Mouse (Mus musculus) liver, embryonic 16.5 days (tissue): ENCODE results near the gene AU040320. TPM values are rescaled to one million over a fixed set of nuclear protein-coding genes. Genes with fewer than 3 reads are reported as not detected.

Source experiments
- ATAC-seq: fragments of 200-750 bp; cut with Nextera tagmentation; 2 replicates; pipeline ENCODE4 v1.8.0; 2017; ENCODE audit warnings: low read depth, mild to moderate bottlenecking, moderate number of reproducible peaks, moderate library complexity
- H3K27ac ChIP-seq: fragments of 300-500 bp; sonication (generic); 2 replicates; pipeline ENCODE4 v1.5.1; 2014; ENCODE audit warnings: mild to moderate bottlenecking, low read length
- H3K27me3 ChIP-seq: fragments of 300-500 bp; sonication (generic); 2 replicates; pipeline ENCODE4 v1.6.1; 2014; ENCODE audit warnings: low read depth, low read length, mixed read lengths; ENCODE audit not compliant: control insufficient read depth, insufficient read depth
- H3K36me3 ChIP-seq: fragments of 300-500 bp; sonication (generic); 2 replicates; pipeline ENCODE4 v1.6.1; 2014; ENCODE audit warnings: mild to moderate bottlenecking; ENCODE audit not compliant: control insufficient read depth, insufficient read depth
- H3K4me1 ChIP-seq: fragments of 300-500 bp; sonication (generic); 2 replicates; pipeline ENCODE4 v1.6.1; 2014; ENCODE audit warnings: low read depth, low read length, mixed read lengths; ENCODE audit not compliant: control insufficient read depth
- H3K4me2 ChIP-seq: fragments of 300-500 bp; sonication (generic); 2 replicates; pipeline ENCODE4 v1.6.1; 2014; ENCODE audit warnings: low read depth, low read length, mixed read lengths
- H3K4me3 ChIP-seq: fragments of 300-500 bp; sonication (generic); 2 replicates; pipeline ENCODE4 v1.5.1; 2014; ENCODE audit warnings: low read depth, mild to moderate bottlenecking, low read length
- H3K9ac ChIP-seq: fragments of 300-500 bp; sonication (generic); 2 replicates; pipeline ENCODE4 v1.6.1; 2014; ENCODE audit warnings: low read depth, low read length
- H3K9me3 ChIP-seq: fragments of 300-500 bp; sonication (generic); replicated peaks from 2 replicates; pipeline ENCODE4 v1.6.1; 2016; ENCODE audit warnings: low read length; ENCODE audit not compliant: control insufficient read depth
- WGBS: fragments of 180-500 bp; shearing (Covaris S2); extraction: QIAGEN DNeasy Blood & Tissue Kit; methylation state at CpG from one replicate; pipeline ENCODE4 v1.1.7; 2014; ENCODE audit not compliant: insufficient replicate concordance; 5-methylcytosine and 5-hydroxymethylcytosine counted together
- polyA plus RNA-seq: library from polyadenylated mRNA; unstranded; fragments of >200 nt; fragmentation: Nextera tagmentation; extraction: Ambion mirVana; gene quantifications from 2 replicates; pipeline ENCODE4 v1.2.1, GENCODE M21; 2015

Gene AU040320
- polyA plus RNA-seq, 1 experiment from 2014 or later = 8.5 TPM

DNA sequence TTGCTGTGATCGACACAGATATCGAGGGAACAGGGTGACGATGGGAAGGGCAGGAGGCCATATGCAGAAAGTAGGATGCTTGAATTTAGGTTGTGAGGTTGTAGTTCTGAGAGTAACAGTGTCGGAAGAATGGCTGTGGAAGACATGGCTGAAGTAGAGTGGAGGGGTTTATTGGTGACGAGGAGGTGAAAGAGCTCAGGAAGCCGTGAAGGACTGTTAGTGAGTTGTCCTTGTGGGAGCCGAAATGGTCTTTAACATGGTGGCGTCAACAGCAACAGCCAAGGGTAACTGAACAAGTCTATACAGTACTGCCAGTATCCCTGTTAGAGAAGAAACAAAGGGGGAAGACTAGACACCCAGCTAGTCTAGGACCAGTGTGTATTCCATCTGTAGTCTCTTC is 48.8 kb downstream of the AU040320 start:
- peaks cover 15% of the 10 kb centered on the region for H3K4me1 ChIP-seq
- no peaks in the 10 kb centered on the region for H3K36me3 ChIP-seq
- no peak overlapping the region for H3K4me3 ChIP-seq
- no peak overlapping the region for H3K4me2 ChIP-seq
- no peak for ATAC-seq
- no peak overlapping the region for H3K9ac ChIP-seq
- no peaks in the 10 kb centered on the region for H3K27me3 ChIP-seq
- WGBS = 78% methylated on average over 8 of the region's 8 CpGs
- no peaks in the 10 kb centered on the region for H3K9me3 ChIP-seq
- H3K27ac ChIP-seq = no peak overlapping the region

DNA sequence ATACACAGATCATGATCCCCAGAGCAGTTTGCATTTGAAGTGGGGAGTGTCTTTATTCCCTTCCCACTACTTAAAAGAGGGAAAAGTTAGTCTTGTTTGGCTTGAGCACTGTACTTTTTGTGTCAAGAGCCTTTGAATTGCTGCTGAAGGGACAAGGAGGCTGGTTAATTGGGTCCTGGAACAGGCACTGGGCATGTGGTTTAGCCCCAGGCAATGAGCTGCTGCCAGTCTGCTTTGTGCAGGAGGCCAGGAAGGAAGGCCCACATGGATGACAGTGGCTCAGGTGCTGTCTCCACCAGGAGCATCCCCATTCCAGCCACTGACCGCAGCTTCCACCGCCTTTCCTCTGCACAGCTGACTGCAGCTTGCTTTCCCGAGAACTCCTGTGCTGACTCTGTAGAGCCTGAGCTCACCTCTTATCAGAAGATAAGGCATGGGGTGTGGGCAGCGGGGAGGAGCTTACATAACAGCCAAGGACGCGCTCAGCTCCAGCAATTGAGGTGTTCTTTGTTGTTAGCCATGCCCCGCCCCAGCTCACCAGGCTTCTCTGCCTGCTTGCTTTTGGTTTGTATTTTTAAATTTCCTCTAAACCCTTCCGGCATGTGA is 50.0 kb downstream of the AU040320 start:
- ATAC-seq = peak; percentile 91
- Histone ChIP-seq H3K4me2 (peak overlapping the region; percentile 8; the same call in 1 of the 2 replicates), H3K36me3 (no peaks in the 10 kb centered on the region), H3K9me3 (no peaks in the 10 kb centered on the region), H3K27ac (no peak overlapping the region), H3K9ac (no peak overlapping the region), H3K4me3 (no peak overlapping the region), H3K27me3 (no peaks in the 10 kb centered on the region), H3K4me1 (peaks cover 15% of the 10 kb centered on the region)
- WGBS = 16% methylated on average over 8 of the region's 8 CpGs

DNA sequence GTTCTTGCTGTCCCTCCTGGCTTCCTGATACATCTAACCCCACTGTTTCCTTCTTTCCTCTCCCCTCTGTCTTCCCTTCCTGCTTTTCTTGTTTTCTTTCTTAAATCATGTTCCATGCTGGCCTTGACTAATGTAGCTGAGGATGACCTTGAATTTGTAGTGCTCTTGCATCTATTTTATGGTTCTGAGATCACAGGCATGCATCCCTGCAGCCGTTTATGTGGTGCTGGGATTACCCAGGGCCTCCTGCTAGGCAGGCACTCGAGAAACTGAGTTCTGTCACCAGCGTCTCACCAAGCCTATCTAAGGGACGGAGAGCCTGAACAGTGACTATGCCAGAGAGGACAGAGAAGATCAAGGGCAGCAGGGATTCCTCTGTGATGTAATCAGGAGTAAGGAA is 52.4 kb downstream of the AU040320 start:
- no peaks in the 10 kb centered on the region for H3K36me3 ChIP-seq
- no peak for ATAC-seq
- H3K9ac ChIP-seq = no peak overlapping the region
- H3K27me3 ChIP-seq = no peaks in the 10 kb centered on the region
- H3K4me2 ChIP-seq = no peak overlapping the region
- no peaks in the 10 kb centered on the region for H3K9me3 ChIP-seq
- H3K4me3 ChIP-seq = no peak overlapping the region
- H3K4me1 ChIP-seq = peaks cover 15% of the 10 kb centered on the region
- 70% methylated on average over 4 of the region's 4 CpGs for WGBS
- H3K27ac ChIP-seq = no peak overlapping the region

DNA sequence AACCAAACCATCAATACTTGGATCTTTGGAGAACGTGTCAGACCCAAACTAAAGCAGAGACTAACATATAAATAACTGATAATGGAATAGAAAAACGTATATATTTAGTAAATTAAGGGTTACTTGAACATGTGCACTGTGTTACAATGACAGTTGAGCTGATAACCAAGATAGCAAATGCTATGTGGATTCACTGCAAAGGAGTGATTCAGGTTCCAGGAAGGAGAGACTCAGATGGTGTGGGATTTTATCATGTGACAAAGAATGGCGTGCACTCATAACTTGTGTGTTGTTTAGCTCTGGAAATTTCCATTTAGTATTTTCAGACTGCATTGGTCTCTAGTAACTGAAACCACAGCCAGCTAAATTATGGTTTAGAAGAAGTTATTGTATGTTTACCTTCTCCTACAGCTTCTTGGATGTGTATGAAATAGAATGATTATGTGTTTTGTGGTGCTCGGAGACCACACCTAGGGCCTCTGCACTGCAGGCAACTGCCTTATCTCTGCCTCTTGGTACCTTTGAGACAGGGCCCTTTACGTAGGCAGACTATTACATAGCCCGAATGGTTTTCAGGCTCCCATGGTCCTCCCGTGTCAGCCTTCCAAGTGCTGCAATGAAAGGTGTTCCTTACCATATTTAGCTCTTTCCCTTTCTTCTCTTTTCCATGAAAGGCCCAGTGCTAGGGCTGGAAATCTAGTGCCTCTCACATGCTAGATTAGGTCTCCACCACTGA is 53.5 kb downstream of the AU040320 start:
- Histone ChIP-seq H3K9ac (no peak overlapping the region), H3K4me3 (no peak overlapping the region), H3K27ac (no peak overlapping the region), H3K4me1 (peaks cover 15% of the 10 kb centered on the region), H3K27me3 (no peaks in the 10 kb centered on the region), H3K9me3 (no peaks in the 10 kb centered on the region), H3K36me3 (no peaks in the 10 kb centered on the region), H3K4me2 (no peak overlapping the region)
- ATAC-seq = peak; percentile 53; the same call in 1 of the 2 replicates
- WGBS = 28% methylated on average over 7 of the region's 7 CpGs

DNA sequence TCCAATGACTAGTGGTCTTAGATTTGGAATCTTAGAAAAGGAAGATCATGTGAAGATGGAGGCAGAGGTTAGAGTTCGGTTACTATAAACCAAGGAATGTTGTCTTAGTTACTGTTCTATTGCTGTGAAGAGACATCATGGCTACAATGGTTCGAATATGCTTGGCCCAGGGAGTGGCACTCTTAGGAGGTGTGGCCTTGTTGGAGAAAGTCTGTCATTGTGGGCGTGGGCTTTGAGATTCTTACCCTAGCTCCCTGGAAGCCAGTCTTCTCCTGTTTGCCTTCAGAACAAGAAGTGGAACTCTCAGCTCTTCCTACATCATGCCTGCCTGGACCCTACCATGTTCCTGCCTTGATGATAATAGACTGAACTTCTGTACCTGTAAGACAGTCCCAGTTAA is 57.2 kb downstream of the AU040320 start:
- no peaks in the 10 kb centered on the region for H3K9me3 ChIP-seq
- H3K4me1 ChIP-seq = no peaks in the 10 kb centered on the region; the same call in 1 of the 2 replicates
- H3K4me2 ChIP-seq = no peak overlapping the region
- no peaks in the 10 kb centered on the region for H3K36me3 ChIP-seq
- no peak overlapping the region for H3K9ac ChIP-seq
- H3K27ac ChIP-seq = no peak overlapping the region
- no peak for ATAC-seq
- H3K4me3 ChIP-seq = no peak overlapping the region
- no peaks in the 10 kb centered on the region for H3K27me3 ChIP-seq
- 57% methylated on average over 3 of the region's 3 CpGs for WGBS

DNA sequence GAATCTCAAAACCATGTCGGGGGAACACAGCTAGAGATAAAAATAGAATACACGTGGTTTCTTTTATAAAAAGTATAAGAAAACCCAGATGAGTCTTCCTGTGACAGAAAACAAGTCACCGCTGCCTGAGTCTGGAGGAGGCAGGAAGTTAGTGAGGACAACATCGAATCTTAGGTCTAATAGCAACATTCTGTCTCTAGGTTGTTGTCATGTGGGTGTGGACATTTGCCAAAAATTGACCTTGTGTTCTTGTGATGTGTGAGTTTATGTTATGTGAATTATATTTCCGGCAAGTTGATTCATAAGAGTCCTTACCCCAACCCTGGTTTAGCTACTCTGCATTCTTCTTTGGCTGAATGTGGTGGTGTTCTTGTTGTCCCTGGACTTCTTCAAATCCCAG is 59.9 kb downstream of the AU040320 start:
- Histone ChIP-seq H3K4me3 (no peak overlapping the region), H3K9ac (no peak overlapping the region), H3K27ac (no peak overlapping the region), H3K4me1 (no peaks in the 10 kb centered on the region), H3K36me3 (no peaks in the 10 kb centered on the region), H3K4me2 (no peak overlapping the region), H3K9me3 (no peaks in the 10 kb centered on the region), H3K27me3 (no peaks in the 10 kb centered on the region)
- WGBS = 49% methylated on average over 5 of the region's 5 CpGs
- ATAC-seq = no peak

DNA sequence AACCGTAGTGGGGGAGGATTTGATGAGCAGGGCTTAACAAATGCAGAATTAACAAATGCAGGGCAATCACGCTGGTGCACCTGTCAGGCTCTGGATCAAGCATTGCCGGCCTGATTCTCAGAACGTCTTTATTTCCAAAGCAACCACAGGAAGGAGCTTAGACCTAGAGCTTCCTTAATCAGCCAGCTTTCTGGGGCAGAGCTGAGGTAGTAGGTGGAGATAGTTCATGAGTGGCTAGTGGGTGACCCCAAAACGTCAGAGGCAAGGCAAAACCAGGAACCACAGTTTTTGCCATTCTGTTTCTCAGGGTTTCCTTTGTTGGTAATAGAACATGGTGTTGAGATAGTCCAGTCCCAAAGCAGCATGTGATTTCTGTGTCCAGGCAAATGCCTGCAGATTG is 61.5 kb downstream of the AU040320 start:
- Histone ChIP-seq H3K9me3 (no peaks in the 10 kb centered on the region), H3K9ac (no peak overlapping the region), H3K4me3 (no peak overlapping the region), H3K36me3 (no peaks in the 10 kb centered on the region), H3K27me3 (no peaks in the 10 kb centered on the region), H3K27ac (no peak overlapping the region), H3K4me2 (no peak overlapping the region), H3K4me1 (no peaks in the 10 kb centered on the region)
- ATAC-seq = no peak
- WGBS = 37% methylated on average over 5 of the region's 5 CpGs

DNA sequence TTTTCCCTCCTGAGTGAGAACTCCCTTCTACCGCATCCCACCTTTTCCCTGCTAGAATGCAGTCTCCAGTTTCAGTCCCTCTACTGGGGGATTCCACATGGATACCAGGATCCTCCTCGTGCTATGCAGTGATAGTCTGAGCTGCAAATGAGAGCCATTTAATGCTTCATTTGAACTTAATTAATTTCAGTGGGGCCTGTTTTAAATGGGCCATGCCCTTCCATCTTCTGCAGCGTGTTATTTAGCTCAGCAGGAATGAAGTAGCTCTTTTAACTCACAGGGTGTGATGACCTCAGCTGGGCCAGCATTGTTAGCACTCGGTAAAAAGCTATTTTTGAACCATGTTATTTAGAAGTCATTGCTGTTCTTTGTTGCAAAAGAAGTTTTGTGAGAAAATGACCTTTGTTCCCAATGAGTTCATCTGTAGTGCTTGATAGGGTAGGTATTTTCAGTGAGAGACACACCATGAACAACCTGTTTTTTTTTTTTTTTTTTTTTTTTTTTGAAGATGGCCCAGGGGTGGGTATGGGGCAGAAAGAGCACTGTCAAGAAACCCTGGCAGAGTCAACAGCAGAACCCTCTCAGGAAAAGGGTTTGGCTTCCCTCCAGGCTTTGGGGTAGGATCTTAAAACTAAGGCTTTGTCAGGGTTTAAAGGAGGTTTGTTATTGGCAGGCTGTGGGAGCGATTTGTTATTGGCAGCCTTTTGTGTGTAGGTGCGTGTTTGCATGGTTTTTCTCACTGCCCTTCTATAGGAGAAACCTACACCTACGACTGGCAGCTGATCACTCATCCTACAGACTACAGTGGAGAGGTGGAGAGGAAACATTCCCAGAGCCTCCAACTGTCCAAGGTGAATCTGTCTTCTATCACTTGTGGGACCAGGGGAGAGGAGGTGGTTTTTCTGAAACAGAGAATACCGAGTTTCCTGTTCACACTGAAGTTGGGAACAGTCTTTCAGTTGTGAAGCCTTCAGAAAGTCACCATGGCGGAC is 69.8 kb downstream of the AU040320 start:
- Histone ChIP-seq H3K4me2 (no peak overlapping the region), H3K4me1 (no peaks in the 10 kb centered on the region), H3K9ac (no peak overlapping the region), H3K36me3 (no peaks in the 10 kb centered on the region), H3K9me3 (no peaks in the 10 kb centered on the region), H3K27me3 (no peaks in the 10 kb centered on the region), H3K27ac (no peak overlapping the region), H3K4me3 (no peak overlapping the region)
- ATAC-seq = no peak
- WGBS = 66% methylated on average over 9 of the region's 9 CpGs
